Mouse (Mus musculus): Measurements from ENCODE around the gene Pde10a. TPM values are rescaled to one million over a fixed set of nuclear protein-coding genes. Genes with fewer than 3 reads are reported as not detected.

Gene Pde10a
- total and polyA plus RNA-seq, 3 experiments: 1.4 to 2.2 (median 1.9) TPM

DNA sequence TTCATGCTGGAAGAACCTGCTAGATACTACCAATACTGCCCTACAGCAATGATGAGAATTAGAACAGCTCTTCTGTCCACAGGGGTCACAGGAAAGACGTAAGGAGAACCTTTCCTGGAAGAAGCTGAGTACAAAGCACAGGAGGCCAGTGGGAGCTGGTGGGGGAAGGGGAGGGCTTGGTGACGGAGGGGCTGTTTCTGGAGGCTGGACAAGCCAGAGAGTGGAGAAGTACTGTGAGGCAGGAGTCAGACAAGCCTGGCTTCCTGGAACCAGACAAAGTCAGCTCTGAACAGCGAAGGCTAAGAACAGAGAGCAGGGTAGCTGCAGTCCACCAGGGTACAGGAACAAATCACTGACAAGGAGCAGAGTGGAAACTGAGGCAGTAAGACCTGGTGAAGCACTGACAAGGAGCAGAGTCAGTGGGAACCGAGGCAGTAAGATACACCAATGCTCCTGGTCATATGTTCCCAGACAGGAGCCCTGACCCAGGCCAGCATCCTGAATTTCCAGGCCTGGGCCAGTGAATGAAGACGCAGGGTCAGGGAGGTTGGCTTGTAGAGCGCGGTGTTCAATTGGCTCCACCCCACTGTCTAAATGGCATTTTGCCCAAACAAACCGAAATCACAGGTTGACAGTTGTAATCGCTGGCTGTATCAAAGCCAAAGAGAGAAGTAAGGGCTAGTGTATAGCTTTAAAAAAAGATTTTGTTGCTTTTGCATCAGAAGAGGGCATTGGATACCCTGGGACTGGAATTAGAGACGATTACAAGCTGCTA, 314.3 kb downstream of the Pde10a start:
- no peak overlapping the region for H3K27ac ChIP-seq
- H3K79me2 ChIP-seq (replicated peaks; ENCODE audit: control insufficient read depth, insufficient read depth, low read length): no peaks in the 10 kb centered on the region
- H3K4me3 ChIP-seq: no peak overlapping the region
- TF ChIP-seq EP300 (IDR thresholded peaks at IDR 0.05; ENCODE audit: insufficient read depth, low read depth, low read length) (no peak), POLR2A (IDR thresholded peaks at IDR 0.05; ENCODE audit: insufficient read depth, low read depth, low read length) (no peak), CTCF (IDR thresholded peaks at IDR 0.05) (no peak)
- no peaks in the 10 kb centered on the region for H3K27me3 ChIP-seq (ENCODE audit: control insufficient read depth, insufficient read depth, low read length)
- no peaks in the 10 kb centered on the region for H3K36me3 ChIP-seq (ENCODE audit: control insufficient read depth, insufficient read depth, low read length)
- H3K9ac ChIP-seq (ENCODE audit: low read depth, low read length): no peak overlapping the region
- DNase-seq: no peak
- intact Hi-C loops (cut with DNase I): loop anchor here (5.0 kb wide), 1 partner anchor 33 kb away; no protein-coding TSS in a partner anchor
- H3K4me1 ChIP-seq (ENCODE audit: control insufficient read depth, insufficient read depth, low read length): peaks cover 14% of the 10 kb centered on the region
- 48% methylated on average over 10 of the region's 10 CpGs for WGBS

- no peak overlapping the region for H3K27ac ChIP-seq
- WGBS: 76% methylated on average over 8 of the region's 8 CpGs
- H3K36me3 ChIP-seq (ENCODE audit: control insufficient read depth, insufficient read depth, low read length): no peaks in the 10 kb centered on the region
- H3K79me2 ChIP-seq (replicated peaks; ENCODE audit: control insufficient read depth, insufficient read depth, low read length): no peaks in the 10 kb centered on the region
- TF ChIP-seq EP300 (IDR thresholded peaks at IDR 0.05; ENCODE audit: insufficient read depth, low read depth, low read length) (no peak), CTCF (IDR thresholded peaks at IDR 0.05) (no peak), POLR2A (IDR thresholded peaks at IDR 0.05; ENCODE audit: insufficient read depth, low read depth, low read length) (no peak)
- DNase-seq: no peak
- peaks cover 14% of the 10 kb centered on the region for H3K4me1 ChIP-seq (ENCODE audit: control insufficient read depth, insufficient read depth, low read length)
- intact Hi-C loops (cut with DNase I): no loop called here
- no peaks in the 10 kb centered on the region for H3K27me3 ChIP-seq (ENCODE audit: control insufficient read depth, insufficient read depth, low read length)
- H3K9ac ChIP-seq (ENCODE audit: low read depth, low read length): no peak overlapping the region
- H3K4me3 ChIP-seq: no peak overlapping the region
Measured at GRCm38 (mm10) chr17:8841094-8841493, 315.9 kb downstream of the Pde10a start.

GRCm38 (mm10) chr17:8841897-8842540, 316.8 kb downstream of the Pde10a start:
- H3K9ac ChIP-seq (ENCODE audit: low read depth, low read length): no peak overlapping the region
- peaks cover 15% of the 10 kb centered on the region for H3K4me1 ChIP-seq (ENCODE audit: control insufficient read depth, insufficient read depth, low read length)
- 41% methylated on average over 8 of the region's 8 CpGs for WGBS
- TF ChIP-seq EP300 (IDR thresholded peaks at IDR 0.05; ENCODE audit: insufficient read depth, low read depth, low read length) (no peak), POLR2A (IDR thresholded peaks at IDR 0.05; ENCODE audit: insufficient read depth, low read depth, low read length) (no peak), CTCF (IDR thresholded peaks at IDR 0.05) (no peak)
- H3K79me2 ChIP-seq (replicated peaks; ENCODE audit: control insufficient read depth, insufficient read depth, low read length): no peaks in the 10 kb centered on the region
- H3K36me3 ChIP-seq (ENCODE audit: control insufficient read depth, insufficient read depth, low read length): no peaks in the 10 kb centered on the region
- intact Hi-C loops (cut with DNase I): no loop called here
- no peak for DNase-seq
- no peaks in the 10 kb centered on the region for H3K27me3 ChIP-seq (ENCODE audit: control insufficient read depth, insufficient read depth, low read length)
- H3K4me3 ChIP-seq: no peak overlapping the region
- no peak overlapping the region for H3K27ac ChIP-seq

DNA sequence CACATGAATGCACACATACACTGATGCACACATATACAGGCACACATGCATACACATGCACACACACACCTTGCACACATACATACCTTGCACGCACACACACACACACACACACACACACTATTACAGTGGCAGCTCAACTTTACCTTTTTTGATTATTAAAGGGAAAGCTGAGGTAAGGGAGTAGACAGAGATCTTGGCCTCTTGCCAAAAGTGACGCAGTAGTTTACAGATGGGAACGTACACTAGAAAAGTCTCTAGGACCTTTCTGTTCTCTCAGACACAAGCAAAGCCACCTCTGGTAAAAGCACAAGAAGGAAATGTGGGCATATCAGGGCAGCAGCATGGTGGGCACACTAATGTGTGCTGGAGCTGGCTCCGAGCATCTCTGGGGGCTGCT, 317.5 kb downstream of the Pde10a start:
- intact Hi-C loops (cut with DNase I): no loop called here
- H3K4me3 ChIP-seq: no peak overlapping the region
- H3K36me3 ChIP-seq (ENCODE audit: control insufficient read depth, insufficient read depth, low read length): no peaks in the 10 kb centered on the region
- no peaks in the 10 kb centered on the region for H3K27me3 ChIP-seq (ENCODE audit: control insufficient read depth, insufficient read depth, low read length)
- H3K4me1 ChIP-seq (ENCODE audit: control insufficient read depth, insufficient read depth, low read length): peaks cover 17% of the 10 kb centered on the region
- no peak overlapping the region for H3K9ac ChIP-seq (ENCODE audit: low read depth, low read length)
- 42% methylated on average over 4 of the region's 4 CpGs for WGBS
- DNase-seq: no peak
- H3K27ac ChIP-seq: no peak overlapping the region
- TF ChIP-seq POLR2A (IDR thresholded peaks at IDR 0.05; ENCODE audit: insufficient read depth, low read depth, low read length): no peak
- no peak for TF ChIP-seq EP300 (IDR thresholded peaks at IDR 0.05; ENCODE audit: insufficient read depth, low read depth, low read length)
- TF ChIP-seq CTCF (IDR thresholded peaks at IDR 0.05): no peak
- no peaks in the 10 kb centered on the region for H3K79me2 ChIP-seq (replicated peaks; ENCODE audit: control insufficient read depth, insufficient read depth, low read length)

DNA sequence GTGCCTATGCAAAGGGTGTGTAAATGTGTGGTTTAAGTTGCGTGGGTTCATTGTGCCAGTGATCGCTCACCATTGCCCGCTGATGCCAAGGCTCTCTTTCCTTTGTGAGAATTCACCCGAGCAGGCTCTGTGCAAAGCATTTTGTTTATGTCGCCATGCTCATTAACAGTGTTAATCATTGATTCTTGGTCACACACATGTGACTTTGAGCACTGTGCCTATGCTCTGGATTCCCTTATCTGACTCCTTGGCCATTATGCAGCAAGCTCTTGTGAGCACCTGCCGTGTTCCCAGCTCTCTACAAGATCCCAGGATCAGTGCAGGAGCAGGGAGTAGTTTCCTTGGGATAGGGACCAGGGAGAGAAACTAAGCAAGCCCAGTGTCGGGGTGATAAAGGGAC, 318.8 kb downstream of the Pde10a start:
- no peaks in the 10 kb centered on the region for H3K36me3 ChIP-seq (ENCODE audit: control insufficient read depth, insufficient read depth, low read length)
- DNase-seq: no peak
- H3K4me1 ChIP-seq (ENCODE audit: control insufficient read depth, insufficient read depth, low read length): peaks cover 14% of the 10 kb centered on the region
- intact Hi-C loops (cut with DNase I): no loop called here
- no peak overlapping the region for H3K4me3 ChIP-seq
- no peak overlapping the region for H3K9ac ChIP-seq (ENCODE audit: low read depth, low read length)
- no peaks in the 10 kb centered on the region for H3K79me2 ChIP-seq (replicated peaks; ENCODE audit: control insufficient read depth, insufficient read depth, low read length)
- H3K27ac ChIP-seq: no peak overlapping the region
- H3K27me3 ChIP-seq (ENCODE audit: control insufficient read depth, insufficient read depth, low read length): no peaks in the 10 kb centered on the region
- 91% methylated on average over 7 of the region's 7 CpGs for WGBS
- TF ChIP-seq EP300 (IDR thresholded peaks at IDR 0.05; ENCODE audit: insufficient read depth, low read depth, low read length): no peak
- no peak for TF ChIP-seq POLR2A (IDR thresholded peaks at IDR 0.05; ENCODE audit: insufficient read depth, low read depth, low read length)
- no peak for TF ChIP-seq CTCF (IDR thresholded peaks at IDR 0.05)

DNA sequence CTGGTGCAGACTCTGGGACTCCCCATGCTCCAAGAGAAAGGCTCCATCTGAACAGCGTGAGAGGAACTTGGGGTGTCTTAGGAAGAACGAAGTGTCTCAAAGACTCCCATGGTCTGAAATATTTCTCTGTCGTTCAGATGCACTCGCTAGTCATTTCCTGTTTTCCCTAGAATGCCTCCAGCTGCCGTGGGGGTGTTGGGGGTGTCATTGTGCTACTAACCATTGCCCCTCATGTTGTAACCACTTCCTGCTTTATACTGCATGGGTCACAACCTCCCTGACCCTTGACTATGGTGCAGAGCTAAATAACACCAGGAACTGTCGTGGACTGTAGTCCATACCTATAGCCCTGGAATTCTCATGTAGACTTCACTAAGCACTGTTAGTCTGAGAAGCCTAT, 321.3 kb downstream of the Pde10a start:
- Histone ChIP-seq H3K36me3 (ENCODE audit: control insufficient read depth, insufficient read depth, low read length) (no peaks in the 10 kb centered on the region), H3K4me3 (no peak overlapping the region), H3K27me3 (ENCODE audit: control insufficient read depth, insufficient read depth, low read length) (no peaks in the 10 kb centered on the region), H3K9ac (ENCODE audit: low read depth, low read length) (no peak overlapping the region), H3K79me2 (replicated peaks; ENCODE audit: control insufficient read depth, insufficient read depth, low read length) (no peaks in the 10 kb centered on the region), H3K27ac (no peak overlapping the region), H3K4me1 (ENCODE audit: control insufficient read depth, insufficient read depth, low read length) (peaks cover 9% of the 10 kb centered on the region)
- DNase-seq: no peak
- TF ChIP-seq EP300 (IDR thresholded peaks at IDR 0.05; ENCODE audit: insufficient read depth, low read depth, low read length) (no peak), CTCF (IDR thresholded peaks at IDR 0.05) (no peak), POLR2A (IDR thresholded peaks at IDR 0.05; ENCODE audit: insufficient read depth, low read depth, low read length) (no peak)
- intact Hi-C loops (cut with DNase I): no loop called here
- WGBS: 46% methylated on average over 6 of the region's 6 CpGs
